Comparison of ENCODE assay signal across 8 mouse cellular contexts in the genomic region with DNA sequence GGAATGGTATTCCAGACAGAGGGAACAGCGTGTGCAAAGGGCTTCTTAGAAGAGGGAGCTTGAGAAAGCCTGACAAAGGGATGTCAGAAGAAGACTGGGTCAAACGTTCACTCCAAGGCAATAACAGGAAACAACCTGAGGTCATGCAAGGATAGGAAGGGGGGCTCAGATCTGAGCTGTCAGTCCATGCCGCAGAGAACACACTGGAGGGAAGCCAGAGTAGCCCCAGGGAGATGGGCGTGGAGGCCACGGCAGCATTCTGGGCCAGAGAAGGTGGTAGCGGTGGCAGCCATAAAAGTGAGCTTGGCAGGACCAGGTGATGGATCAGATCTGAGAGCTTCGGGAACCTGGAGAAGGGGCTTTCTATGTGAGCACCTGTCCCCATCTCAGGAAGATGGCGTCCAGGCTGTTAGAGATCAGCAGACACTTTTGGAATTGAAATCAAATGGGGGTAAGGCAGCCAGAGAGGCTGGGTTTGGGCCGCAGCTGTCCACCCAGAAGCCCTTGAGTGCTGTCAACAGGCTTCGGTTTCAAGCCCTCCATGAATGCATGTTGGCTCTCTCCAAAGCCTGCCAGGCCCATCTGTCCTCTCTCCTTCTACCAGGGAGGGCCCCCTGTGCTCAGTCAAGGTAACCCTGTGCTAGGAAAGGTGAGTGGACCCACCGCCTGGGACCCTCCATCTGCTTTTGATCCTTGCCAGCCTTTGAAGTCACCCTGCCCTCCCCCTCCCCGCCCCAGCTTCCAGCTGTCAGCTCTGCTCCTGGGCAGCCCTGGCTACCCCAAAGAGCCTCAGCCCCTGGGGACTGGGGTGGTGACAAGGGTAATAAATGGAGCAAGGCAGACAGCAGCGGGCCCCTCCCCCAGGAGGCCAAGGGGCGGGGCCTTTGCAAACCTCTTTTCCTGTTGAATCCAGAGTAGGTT. TPM values are rescaled to one million over a fixed set of nuclear protein-coding genes. Genes with fewer than 3 reads are reported as not detected.
A peak's percentile ranks its signal among the peaks of the same experiment; 100 is the strongest.
DNase-seq lines count a peak whose midpoint lies in the region; ATAC-seq and TF ChIP-seq lines count a peak whose summit lies in the region.

No protein-coding gene starts in this region.

- no peak overlapping the region for H3K4me3 ChIP-seq in liver, postnatal 0 days (ENCODE audit: low read depth, low read length)

- peaks cover 7% of the 10 kb centered on the region; the same call in 1 of the 2 replicates for H3K4me1 ChIP-seq in liver, postnatal 0 days (ENCODE audit: insufficient read depth)

- TF ChIP-seq EP300 in liver, postnatal 0 days (IDR thresholded peaks at IDR 0.05; ENCODE audit: low read depth) = no peak

- 26% methylated on average over 14 of the region's 14 CpGs for WGBS in liver, postnatal 0 days (ENCODE audit: insufficient replicate concordance)

- no peak overlapping the region for H3K27ac ChIP-seq in liver, postnatal 0 days (ENCODE audit: low read depth)

- H3K9ac ChIP-seq in liver, postnatal 0 days (replicated peaks) = no peak overlapping the region

- DNase-seq in 3134 (ENCODE audit: extremely low read depth, insufficient read length, low spot score) = peak; percentile 71
- peak; percentile 75 for DNase-seq in adrenal gland, postnatal 10 days
- DNase-seq in gastrocnemius, postnatal 4 days (ENCODE audit: low spot score in 2 of 2) = peak; percentile 42 to 73
- peak; percentile 76 for DNase-seq in induced T-regulatory cell, adult 2 months (ENCODE audit: low read depth)
- peak; percentile 63 for DNase-seq in liver, postnatal 0 days
- peak; percentile 15 for DNase-seq in spleen, adult 12 weeks (ENCODE audit: low spot score)
- DNase-seq in cerebellum, adult 11 months = no peak
- DNase-seq in cerebellum, adult 9-10 months = no peak

- TF ChIP-seq CTCF in liver, postnatal 0 days (IDR thresholded peaks at IDR 0.05; ENCODE audit: low read depth) = no peak

- H3K27me3 ChIP-seq in liver, postnatal 0 days (ENCODE audit: insufficient read depth, low read length) = no peaks in the 10 kb centered on the region

- no peaks in the 10 kb centered on the region for H3K9me3 ChIP-seq in liver, postnatal 0 days (ENCODE audit: low read length)

- H3K4me2 ChIP-seq in liver, postnatal 0 days (ENCODE audit: low read depth, low read length) = 0 out of 2 replicates have a peak overlapping the region, but pooled peaks have one; percentile 2

- no peak for ATAC-seq in liver, postnatal 0 days

- no peaks in the 10 kb centered on the region for H3K36me3 ChIP-seq in liver, postnatal 0 days (replicated peaks; ENCODE audit: insufficient read depth, low read length)

RNA-seq across cellular contexts. Expression of a gene that starts 58.4 kb away (rescaled TPM):
- total RNA-seq in adrenal gland, postnatal 10 days (2021) = 1 to 10 TPM; 3.5 to 4.7 TPM
- total RNA-seq in gastrocnemius, postnatal 4 days (2021) = 10 to 100 TPM in 1 of 2 experiments, 1 to 10 TPM in 1; 6.0 to 15.0 TPM
- polyA plus RNA-seq in liver, postnatal 0 days (2015; fragmentation: Nextera tagmentation; extraction: Ambion mirVana) = 0.20 and 0.25 TPM in 2 replicates

Comparison
In these comparisons a context has a peak if more than half of its experiments do, and no peak if none do; other contexts are left out.
1. DNase-seq: peak in 3134 (single experiment), adrenal gland, postnatal 10 days (single experiment), gastrocnemius, postnatal 4 days (2 of 2), induced T-regulatory cell, adult 2 months (single experiment), liver, postnatal 0 days (single experiment) and spleen, adult 12 weeks (single experiment); none in cerebellum, adult 11 months (single experiment) and cerebellum, adult 9-10 months (single experiment).